Mouse (Mus musculus) ES-E14 (cell line): Measurements from ENCODE around the gene Hnrnpul2. TPM values are rescaled to one million over a fixed set of nuclear protein-coding genes. Genes with fewer than 3 reads are reported as not detected.

ENCODE experiments used
- DNase-seq: peaks from one replicate; pipeline ENCODE4 v3.0.0-alpha.2; 2013; ENCODE audit warnings: low read depth, low spot score
- H3K27ac ChIP-seq: 2 replicates; pipeline ENCODE4 v1.5.1; 2012; ENCODE audit warnings: low read depth, mild to moderate bottlenecking, low read length, moderate library complexity, mixed read lengths; ENCODE audit not compliant: poor library complexity, insufficient read depth, severe bottlenecking
- H3K36me3 ChIP-seq: 2 replicates; pipeline ENCODE4 v1.6.1; 2012; ENCODE audit warnings: mild to moderate bottlenecking, low read length, moderate library complexity, mixed read lengths; ENCODE audit not compliant: control insufficient read depth, poor library complexity, insufficient read depth, severe bottlenecking
- H3K4me1 ChIP-seq, 2 experiments: fragments of 150-350 bp in 1 of 2; sonication (generic) in 1 of 2; 2 replicates each; pipeline ENCODE4 v1.6.1; 2012; ENCODE audit warnings: low read length in 2 of 2, mild to moderate bottlenecking in 1 of 2, mixed read lengths in 1 of 2; ENCODE audit not compliant: control insufficient read depth in 2 of 2, insufficient read depth in 2 of 2, poor library complexity in 1 of 2
- H3K4me3 ChIP-seq, 2 experiments: fragments of 150-350 bp in 1 of 2; sonication (generic) in 1 of 2; 2 replicates each; pipeline ENCODE4 v1.5.1; 2012; ENCODE audit warnings: low read length in 2 of 2, low read depth in 1 of 2, mild to moderate bottlenecking in 1 of 2, mixed read lengths in 1 of 2; ENCODE audit not compliant: insufficient read depth in 1 of 2, poor library complexity in 1 of 2, severe bottlenecking in 1 of 2
- H3K9ac ChIP-seq: 2 replicates; pipeline ENCODE4 v1.6.1; 2012; ENCODE audit warnings: low read depth, mild to moderate bottlenecking, low read length, mixed read lengths; ENCODE audit not compliant: poor library complexity, insufficient read depth, severe bottlenecking
- H3K9me3 ChIP-seq: fragments of 150-350 bp; sonication (generic); 2 replicates; pipeline ENCODE4 v1.6.1; 2012; ENCODE audit warnings: low read depth, mild to moderate bottlenecking, low read length; ENCODE audit not compliant: control insufficient read depth, insufficient read depth
- CHD2 ChIP-seq: IDR thresholded peaks from 2 replicates; pipeline ENCODE4 v1.6.1; 2014; ENCODE audit warnings: mild to moderate bottlenecking, low read depth, low read length, inconsistent platforms
- HCFC1 ChIP-seq: IDR thresholded peaks from 2 replicates; pipeline ENCODE4 v1.6.1; 2012; ENCODE audit warnings: low read length, inconsistent platforms, borderline replicate concordance; ENCODE audit not compliant: insufficient read depth
- MAFK ChIP-seq: IDR thresholded peaks from 2 replicates; pipeline ENCODE4 v1.6.1; 2014; ENCODE audit warnings: mild to moderate bottlenecking, low read depth, low read length, inconsistent platforms; ENCODE audit not compliant: insufficient read depth
- ZC3H11A ChIP-seq: IDR thresholded peaks from 2 replicates; pipeline ENCODE4 v1.6.1; 2012; ENCODE audit warnings: low read depth, mild to moderate bottlenecking, inconsistent platforms, low read length, borderline replicate concordance
- ZNF384 ChIP-seq: IDR thresholded peaks from 2 replicates; pipeline ENCODE4 v1.6.1; 2012; ENCODE audit warnings: low read depth, low read length, inconsistent platforms
- in situ Hi-C, 2 experiments: fragments of 600-800 bp; cut with MboI; formaldehyde crosslinking; loops; one replicate each; pipeline ENCODE4 v1.15.1; 2025; ENCODE audit warnings: low sequenced_read_pairs in 2 of 2, inconsistent platforms in 1 of 2; ENCODE audit not compliant: unreplicated experiment in 2 of 2
- total RNA-seq: library from RNA; depleted of rRNA; stranded (reverse); fragments of 300-350 nt; gene quantifications from 2 replicates; pipeline ENCODE4 v1.2.3, GENCODE M21; 2012

The Hnrnpul2 gene
- total RNA-seq, 1 experiment = 48.5 TPM

DNA sequence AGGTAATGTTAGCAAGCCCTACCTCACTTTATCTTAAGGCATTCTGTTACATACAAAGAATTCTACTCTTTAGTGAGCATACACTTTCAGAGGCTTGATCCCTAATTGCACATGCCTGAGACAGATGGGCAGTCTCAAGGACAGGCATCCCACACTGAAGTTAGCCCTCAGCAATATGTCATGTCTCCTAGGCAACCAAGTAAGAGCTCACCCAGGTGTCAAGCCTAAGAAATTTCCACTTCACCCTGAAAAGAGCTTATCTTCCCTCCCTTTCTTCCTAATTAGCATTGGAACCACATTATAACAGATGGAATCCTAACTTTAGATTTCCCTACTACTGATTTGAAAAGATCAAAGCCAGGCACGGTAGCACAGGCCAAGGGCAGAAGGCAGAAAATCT lies 30.6 kb upstream of the Hnrnpul2 start:
- Histone ChIP-seq H3K36me3 (peaks cover 12% of the 10 kb centered on the region), H3K9ac (no peak overlapping the region), H3K4me3 (no peak overlapping the region), H3K4me1 (peaks cover 0 to 8% of the 10 kb centered on the region in 2 experiments; a peak in 3 of 4 replicates), H3K27ac (no peak overlapping the region), H3K9me3 (no peaks in the 10 kb centered on the region)
- TF ChIP-seq CHD2 = no peak
- TF ChIP-seq HCFC1 = no peak
- TF ChIP-seq ZC3H11A = no peak
- TF ChIP-seq MAFK = no peak
- TF ChIP-seq ZNF384 = no peak
- DNase-seq = no peak
- in situ Hi-C loops = no loop called here

DNA sequence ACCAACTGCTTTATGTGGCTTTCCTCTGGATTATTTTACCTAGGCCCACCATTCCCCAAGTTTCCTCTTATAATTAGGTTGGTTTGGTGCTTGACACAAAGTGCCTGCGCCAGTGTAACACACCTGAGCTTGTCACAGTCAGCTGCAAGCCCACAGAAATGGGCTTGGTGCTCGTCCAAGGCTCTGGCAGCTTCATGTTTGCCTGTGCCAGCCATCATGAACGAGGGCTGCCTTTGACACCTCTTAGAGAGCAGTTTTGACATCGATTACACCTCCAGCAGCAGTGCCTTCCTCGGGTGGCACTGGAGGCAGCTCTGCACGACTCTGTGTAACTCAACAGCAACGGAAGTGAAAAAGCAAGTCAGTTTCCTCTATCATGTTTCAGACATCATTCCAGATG lies 29.6 kb upstream of the Hnrnpul2 start:
- TF ChIP-seq ZC3H11A = no peak
- TF ChIP-seq MAFK = no peak
- no peak for TF ChIP-seq HCFC1
- TF ChIP-seq ZNF384 = no peak
- TF ChIP-seq CHD2 = no peak
- Histone ChIP-seq H3K9me3 (no peaks in the 10 kb centered on the region), H3K4me3 (no peak overlapping the region), H3K36me3 (peaks cover 13% of the 10 kb centered on the region), H3K4me1 (peaks cover 0 to 7% of the 10 kb centered on the region in 2 experiments; a peak in 3 of 4 replicates), H3K9ac (no peak overlapping the region), H3K27ac (no peak overlapping the region)
- in situ Hi-C loops = no loop called here
- DNase-seq = no peak

DNA sequence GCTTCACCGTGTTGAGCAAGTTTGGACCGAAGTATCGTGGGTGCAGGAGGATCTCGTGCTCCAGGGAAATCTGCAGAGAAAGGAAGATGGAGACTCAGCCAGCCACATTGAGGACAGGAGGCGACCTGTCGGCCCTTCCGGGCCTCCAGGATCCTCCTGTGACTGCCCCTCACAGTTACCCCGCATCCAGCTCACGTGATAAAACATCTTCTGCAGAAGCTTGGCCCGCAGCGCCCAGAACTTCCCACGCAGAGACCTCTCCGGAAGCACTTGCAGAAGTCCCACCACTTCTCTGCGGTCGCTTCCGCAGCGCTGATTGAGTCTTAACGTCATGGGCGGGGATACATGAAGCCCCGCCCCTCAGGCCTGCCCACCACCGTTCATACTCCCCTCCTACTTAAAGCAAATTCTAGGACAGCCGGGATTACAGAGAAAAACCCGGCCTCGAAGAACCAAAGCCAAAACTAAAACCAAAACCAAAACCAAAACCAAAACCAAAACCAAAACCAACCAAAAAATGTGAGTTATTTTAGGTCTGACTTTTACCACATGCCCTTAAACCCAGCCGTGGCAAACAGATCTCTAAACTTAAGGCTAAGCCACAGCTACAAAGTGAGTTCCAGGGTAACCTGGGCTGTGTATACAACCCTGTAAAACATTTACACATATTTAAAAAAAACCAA lies 21.4 kb upstream of the Hnrnpul2 start, which contains the start of gene Polr2g:
Gene Polr2g, minus strand, starts transcription at position 314 of the 683 bp plus-strand sequence.
- in situ Hi-C loops = no loop called here
- H3K27ac ChIP-seq = peak within 1 kb of the TSS; percentile 23; the same call in 1 of the 2 replicates

DNA sequence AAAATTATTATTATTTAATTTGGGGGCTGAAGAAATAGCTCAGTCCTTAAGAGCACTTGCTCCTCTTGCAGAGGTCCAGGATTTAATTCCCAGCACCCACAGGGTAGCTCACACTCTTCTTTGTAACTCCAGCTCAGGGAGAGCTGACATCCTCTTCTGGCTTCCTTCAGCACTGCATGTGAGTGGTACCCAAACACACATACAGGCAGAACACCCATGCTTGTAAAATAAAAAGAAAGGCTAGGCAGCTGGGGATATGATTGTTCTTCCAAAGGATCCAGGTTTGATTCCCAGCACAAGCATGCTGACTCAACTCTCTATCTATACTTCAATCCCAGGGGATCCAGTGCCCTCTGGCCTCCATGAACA lies 20.9 kb upstream of the Hnrnpul2 start:
- peaks cover 3 to 6% of the 10 kb centered on the region in 2 experiments; a peak in 2 of 4 replicates for H3K4me1 ChIP-seq
- no peak for DNase-seq
- H3K9me3 ChIP-seq = no peaks in the 10 kb centered on the region
- no peak overlapping the region for H3K27ac ChIP-seq
- no peak overlapping the region for H3K9ac ChIP-seq
- TF ChIP-seq ZC3H11A (no peak), MAFK (no peak), CHD2 (no peak), ZNF384 (no peak), HCFC1 (no peak)
- 0 out of 4 replicates have a peak overlapping the region, but pooled peaks of 1 of the 2 experiments have one; percentile 94 for H3K4me3 ChIP-seq
- in situ Hi-C loops = no loop called here
- H3K36me3 ChIP-seq = peaks cover 8% of the 10 kb centered on the region

More for the DNA sequence above, 21.4 kb upstream of the Hnrnpul2 start, which contains the start of gene Polr2g:
- Histone ChIP-seq H3K9me3 (no peaks in the 10 kb centered on the region), H3K9ac (peak within 1 kb of the TSS; percentile 85), H3K4me3 (peak within 1 kb of the TSS; percentile 82 to 94), H3K36me3 (peaks cover 11% of the 10 kb centered on the region), H3K4me1 (peaks cover 3 to 6% of the 10 kb centered on the region in 2 experiments; a peak in 2 of 4 replicates)
- TF ChIP-seq CHD2 (0 out of 2 replicates have a peak, but pooled peaks have one; percentile 9), HCFC1 (no peak)
- peak; percentile 85 for DNase-seq
